Mouse (Mus musculus) c-Kit-positive CD71-negative TER-119-negative erythroid progenitor cells, embryonic 14.5 days (primary cell): ENCODE data around the gene Rgs3.

Experiments
- DNase-seq: peaks from one replicate; pipeline ENCODE4 v3.0.0-alpha.2; 2013; ENCODE audit warnings: low read depth

Rgs3 gene

DNA sequence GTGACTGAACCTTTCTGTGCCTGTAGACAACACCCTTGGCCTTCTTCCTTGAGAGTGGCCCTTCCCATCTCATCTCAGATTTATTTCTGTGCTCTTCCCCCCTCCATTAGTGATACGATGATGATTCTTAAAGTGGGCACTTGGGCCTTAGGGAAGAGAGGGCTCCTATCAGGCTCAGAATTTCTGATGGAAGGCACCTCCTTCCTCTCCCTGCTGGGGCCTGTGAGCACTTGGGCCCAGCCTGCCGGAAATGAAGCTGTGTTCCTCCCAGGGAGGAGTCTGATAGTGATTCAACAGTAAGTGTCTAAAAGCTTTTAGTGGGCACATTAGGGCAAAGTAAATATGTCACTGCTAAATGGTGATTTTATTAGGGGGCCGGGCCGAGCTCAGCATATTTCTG, 67.7 kb downstream of the Rgs3 start:
- no peak for DNase-seq

DNA sequence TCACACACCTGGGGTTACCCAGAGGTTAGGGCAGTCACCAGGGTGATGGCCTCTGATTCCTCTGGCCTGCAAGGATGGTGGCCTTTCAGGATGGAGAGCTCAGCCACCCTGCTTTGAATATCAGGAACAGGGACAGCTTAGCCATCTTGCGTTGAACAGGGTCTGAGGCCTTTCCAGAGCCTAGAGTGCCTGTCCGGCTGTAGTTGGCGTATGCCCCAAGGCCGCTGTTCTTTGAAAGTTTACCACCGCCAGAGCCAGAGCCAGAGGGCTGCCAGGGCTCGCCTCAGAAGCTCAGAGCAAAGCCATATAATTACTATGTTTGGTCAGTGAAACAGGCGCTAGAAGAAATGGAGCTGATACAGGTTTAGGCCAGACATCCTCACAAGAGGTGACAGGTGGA, 68.9 kb downstream of the Rgs3 start:
- DNase-seq = no peak

DNA sequence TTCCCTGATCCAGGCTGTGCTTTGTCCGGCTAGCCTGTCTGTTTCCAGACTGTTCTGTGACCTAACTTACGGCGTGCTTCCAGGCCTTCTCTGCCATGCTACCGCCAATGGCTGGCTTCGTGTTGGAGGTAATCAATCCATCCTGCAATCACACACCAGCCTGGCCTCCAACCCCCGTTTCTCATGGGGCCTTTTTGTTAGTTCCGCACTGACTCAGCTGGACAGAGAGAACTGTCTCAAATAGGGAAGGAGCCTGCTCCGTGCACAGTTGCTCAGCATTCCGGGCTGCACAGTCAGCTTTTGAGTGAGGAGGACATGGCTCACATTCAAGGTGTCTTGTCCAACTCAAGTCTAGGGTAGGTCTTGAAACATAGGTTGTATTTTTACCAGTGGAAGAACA, 69.8 kb downstream of the Rgs3 start:
- DNase-seq = peak; percentile 40

DNA sequence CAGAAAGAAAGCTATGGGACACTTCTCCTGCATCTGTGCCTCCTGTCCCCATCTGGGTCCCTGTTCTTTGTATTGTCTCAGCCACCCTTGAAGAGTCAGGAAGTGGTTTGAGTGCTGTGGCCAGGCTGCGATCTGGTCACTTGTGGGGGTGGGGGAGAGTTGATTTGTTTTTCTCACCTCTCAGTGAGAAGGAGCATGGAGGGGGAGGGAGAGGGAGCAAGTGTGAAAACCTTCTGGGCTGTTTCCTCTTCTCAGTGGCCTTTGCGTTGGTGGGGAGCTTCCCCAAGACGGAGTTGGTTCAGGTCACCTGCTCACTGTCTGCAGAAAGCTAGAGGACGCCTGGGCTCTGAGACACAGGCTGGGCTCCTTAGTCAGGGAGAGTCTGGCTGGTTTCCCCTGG, 70.3 kb downstream of the Rgs3 start:
- peak; percentile 39 for DNase-seq

DNA sequence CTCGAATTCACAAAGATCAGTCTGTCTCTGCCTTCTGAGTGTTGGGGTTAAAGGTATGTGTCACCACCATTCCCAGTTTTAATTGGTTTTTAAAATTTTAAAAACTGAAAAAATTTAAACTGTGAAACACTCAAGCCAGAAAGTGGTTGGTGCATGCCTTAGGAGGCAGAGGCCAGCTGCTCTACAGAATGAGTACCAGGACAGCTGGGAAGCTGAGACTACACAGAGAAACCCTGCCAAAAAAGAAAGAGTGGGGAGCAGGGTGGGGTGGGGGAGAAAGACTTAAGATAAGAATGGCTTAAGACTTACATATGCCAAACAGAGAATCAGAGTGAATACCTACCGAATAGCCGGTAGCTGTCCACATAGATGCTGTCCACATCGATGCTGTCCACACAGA, 73.6 kb downstream of the Rgs3 start:
- DNase-seq = no peak

DNA sequence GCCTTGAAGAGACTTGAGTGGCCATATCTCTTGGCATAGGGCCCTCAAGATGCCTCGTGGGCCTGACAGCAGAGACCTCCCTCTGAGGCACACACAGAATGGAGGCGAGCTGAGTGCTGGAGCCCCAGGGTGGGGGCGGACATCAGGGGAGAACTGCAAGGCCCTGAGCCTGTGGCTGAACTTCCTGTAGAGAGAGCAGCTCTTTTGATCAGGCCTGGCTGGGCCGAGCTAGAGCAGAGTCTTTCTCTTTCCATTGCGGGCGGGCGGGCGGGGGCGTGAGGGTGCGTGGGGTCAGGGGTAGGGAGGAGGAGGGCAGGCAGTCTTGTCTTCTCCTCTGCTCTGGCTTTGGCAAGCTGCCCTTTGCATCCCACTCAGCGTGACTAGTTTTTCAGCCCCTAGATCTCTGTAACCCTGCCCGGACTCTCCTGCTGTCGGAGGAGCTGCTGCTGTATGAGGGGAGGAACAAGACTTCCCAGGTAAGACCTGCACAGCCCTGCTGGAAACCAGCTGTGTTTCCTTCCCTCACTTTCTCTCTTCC, 74.5 kb downstream of the Rgs3 start:
- no peak for DNase-seq

DNA sequence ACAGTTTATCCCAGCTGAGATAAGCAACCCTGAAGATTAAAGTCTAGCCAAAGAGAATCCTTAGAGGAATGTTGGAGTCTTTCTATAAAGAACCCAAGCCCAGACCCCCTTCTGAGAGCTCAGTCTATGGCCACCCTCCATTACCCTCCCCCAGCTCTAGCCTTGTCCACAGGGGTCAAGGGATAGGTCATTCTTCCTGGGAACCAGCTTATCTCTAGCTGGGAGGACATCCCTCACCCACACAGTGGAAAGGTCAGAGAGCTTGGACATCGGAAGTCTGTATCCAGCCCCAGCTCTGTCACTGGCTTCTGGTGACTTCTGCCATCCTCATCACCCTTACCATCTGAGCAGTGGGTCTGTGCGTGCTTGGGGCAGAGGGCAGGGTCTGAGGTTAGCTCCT, 75.2 kb downstream of the Rgs3 start:
- DNase-seq = no peak

DNA sequence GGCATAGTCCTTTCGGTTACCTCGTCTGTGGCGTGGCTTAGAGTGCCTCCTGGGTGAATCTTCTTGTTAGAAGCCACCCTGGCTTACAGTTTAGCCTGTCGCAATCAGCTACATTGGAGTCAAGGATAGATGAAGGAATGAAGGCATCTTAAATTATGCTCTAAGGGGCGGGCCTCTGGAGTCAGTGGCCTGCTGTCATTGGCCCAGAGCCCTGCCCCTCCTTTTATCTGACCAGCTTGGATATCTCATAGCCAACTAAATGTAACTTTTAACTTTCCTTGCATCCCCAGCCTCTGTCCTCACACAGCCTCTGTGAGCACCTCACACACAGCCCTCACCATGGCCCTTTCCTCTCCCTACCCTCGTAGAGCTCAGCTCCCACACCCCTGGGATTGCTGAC, 76.4 kb downstream of the Rgs3 start:
- no peak for DNase-seq

DNA sequence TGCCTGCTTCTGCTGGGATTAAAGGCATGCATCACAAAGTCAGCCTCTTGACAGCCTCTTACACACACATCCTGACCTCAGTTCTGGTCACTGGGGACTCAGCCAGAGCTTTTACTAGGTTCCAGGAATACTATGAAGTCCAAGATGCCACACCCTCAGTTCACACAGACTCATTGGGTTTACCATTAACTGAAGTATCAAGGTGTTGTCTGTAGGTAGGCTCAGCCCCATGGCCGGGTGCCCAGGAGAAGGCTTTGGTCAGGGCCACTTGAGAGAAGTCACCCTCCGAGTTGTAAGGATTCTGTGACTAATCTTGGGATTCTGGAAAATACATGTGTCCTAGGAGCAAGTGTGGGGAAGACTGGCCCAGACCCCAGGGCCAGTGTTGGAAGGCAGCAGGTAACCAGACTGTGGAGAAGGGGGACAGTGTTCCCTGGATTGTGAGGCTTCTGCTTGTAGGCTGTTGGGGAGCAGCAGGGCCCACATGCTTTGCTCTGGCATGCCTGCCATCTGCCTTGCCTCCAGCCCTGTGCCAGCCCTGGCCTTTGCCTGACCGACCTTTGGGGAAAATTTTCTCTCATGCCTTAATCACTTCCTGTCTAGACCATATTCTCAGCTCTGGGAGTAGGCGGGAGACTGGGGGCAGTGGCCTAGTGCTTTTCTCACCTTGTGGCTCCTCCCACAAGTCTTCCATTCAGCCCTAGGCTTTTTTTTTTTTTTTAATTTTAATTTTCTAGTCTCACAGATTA, 78.4 kb downstream of the Rgs3 start:
- no peak for DNase-seq

DNA sequence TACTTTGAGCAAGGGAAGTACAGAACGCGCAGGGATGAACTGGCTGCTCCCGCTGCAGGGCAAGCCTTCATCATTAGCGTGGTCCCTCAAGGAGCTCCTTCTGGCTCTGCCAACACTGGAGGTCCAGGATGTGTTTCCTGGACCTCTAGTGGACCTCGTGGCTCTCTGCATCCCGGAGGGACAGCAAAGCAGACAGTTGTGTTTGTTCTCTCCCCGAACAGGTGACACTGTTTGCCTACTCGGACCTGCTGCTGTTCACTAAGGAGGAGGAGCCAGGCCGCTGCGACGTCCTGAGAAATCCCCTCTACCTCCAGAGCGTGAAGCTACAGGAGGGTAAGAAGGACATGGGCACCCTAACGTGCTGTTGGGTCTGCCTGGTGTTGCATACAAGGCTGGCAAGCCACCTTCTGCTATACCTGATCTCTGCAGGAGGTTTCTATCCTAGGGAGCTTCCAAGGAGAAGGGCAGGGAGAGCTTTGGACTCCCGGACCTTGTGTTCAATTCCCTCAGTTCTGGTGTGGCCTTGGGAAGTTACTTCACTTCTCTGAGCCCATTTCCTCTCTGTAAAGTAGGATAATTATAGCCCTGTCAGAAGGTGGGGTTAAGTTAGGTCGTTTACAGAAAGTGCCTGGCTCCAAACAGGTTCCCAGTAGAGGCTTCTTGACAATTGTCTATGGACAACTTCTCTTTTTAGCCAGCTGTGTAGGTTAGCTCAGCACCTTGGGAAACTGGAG, 81.0 kb downstream of the Rgs3 start:
- no peak for DNase-seq

DNA sequence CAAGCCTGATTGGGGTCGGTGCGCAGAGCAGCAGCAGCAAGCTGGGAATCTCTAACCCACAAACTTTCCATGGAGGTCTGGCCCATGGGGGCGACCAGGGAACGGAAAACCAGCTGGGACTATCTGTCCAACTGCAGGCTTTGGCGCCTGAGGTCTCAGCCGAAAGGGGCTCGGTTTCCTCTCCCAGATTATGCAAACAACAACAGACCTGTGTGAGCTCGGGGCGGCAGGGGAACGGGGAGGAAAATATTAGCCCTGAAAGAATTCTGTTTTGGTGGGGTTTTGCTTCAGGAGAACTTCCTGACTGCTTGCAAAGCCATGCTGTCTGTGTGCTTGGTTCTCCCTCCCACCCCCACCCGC, 81.6 kb downstream of the Rgs3 start:
- no peak for DNase-seq

DNA sequence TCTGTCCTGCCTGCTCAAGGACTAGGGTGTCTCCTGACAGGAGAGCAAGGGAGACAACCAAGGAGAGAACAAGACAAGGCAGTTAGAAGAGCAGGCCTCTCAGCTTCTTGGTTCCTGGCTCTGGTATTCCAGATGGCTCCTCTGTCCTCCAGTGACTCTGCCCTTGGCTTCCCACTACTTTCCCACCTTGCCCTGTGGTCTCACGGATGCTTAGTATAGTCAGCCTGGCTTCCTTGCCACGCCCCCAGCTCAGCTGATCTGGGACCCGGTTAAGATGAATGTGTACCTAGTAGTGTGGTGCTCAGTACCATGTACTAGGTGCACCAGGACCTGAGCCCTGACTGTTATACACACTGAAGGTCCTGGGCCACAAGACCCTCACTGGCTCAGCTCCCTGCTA, 82.0 kb downstream of the Rgs3 start:
- DNase-seq = no peak

DNA sequence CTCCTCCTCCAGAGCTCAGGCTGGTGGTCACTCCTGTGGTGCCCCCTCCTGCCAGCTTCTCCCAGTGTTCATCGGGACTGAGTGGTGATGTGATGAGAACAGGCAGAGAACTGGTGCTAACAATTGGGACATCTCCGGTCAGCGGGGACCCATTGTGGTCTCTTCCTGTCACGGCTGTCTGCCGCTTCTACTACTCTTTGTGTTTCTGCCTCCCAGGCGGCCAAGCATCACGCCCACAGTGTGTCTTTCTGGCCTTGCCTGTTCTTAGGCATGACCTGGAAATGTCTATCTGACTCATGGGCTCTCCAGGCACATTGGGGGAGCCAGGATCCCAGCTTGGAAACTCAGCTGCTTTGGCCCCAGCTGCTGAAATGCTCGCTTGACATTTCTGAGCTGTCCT, 83.8 kb downstream of the Rgs3 start:
- no peak for DNase-seq

DNA sequence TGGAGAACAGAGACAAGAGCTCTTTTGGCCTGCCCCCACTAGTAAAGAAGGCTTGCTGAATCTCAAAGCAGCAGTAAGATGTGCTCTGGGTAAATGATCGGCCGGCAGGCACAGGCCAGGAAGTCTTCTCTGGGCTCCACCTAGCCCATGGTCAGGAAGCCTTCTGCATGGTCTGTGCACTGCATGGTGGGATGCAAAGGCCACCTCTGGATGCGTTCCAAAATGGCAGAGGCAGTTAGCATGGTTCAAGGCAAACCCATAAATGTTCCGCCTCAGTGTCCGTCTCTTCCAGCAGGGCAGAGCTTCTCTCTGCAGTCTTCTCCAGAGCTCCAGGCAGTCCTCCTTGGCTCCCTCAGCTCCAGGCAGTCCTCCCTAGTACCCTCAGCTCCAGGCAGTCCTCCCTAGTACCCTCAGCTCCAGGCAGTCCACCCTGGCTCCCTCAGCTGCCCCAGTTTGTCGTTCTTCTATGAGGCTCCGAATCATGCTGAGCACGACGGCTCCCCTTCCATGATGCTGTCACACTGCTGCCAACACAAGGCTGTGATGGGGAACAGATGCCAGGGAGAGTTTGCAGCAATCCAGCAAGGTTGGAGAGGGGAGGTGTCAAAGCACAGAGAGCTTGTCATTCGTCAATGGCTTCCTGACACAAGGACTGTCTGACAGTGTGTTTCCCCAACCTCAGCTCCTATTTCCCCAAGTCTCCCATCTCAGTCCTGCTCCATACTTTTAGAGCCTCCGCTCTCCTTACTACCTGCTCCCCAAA, 84.6 kb downstream of the Rgs3 start:
- DNase-seq = no peak

DNA sequence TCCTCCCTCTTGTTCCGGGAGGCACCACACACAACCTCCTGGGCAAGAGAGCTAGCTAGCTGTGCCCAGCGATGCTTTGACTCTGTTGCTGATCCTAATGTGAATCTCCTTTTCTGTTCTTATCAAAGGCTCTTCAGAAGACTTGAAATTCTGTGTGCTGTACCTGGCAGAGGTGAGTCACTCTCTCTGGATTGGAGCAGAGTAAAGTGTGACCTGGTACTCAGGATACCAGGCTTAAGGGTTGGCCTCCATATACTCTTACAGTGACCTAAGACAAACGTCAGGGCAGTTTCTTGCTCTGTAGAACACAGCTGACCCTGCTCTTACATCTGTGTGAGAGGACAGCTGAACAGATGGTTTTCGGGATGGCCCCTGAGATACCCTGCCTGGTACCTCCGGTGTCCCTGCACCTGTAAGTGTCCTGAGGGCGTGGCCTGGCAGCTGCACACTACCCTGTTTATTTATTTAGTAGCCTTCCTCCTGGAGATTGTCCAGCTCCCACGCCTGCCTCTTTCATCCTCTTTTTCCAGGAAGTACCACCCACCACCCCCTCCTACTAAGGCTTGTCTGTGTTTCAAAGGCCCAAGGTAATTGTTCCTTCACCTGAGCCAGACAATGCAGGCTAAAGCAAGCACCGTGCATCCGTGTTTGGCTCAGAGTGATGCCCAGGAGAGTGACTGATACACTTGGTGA, 87.1 kb downstream of the Rgs3 start:
- DNase-seq = no peak

DNA sequence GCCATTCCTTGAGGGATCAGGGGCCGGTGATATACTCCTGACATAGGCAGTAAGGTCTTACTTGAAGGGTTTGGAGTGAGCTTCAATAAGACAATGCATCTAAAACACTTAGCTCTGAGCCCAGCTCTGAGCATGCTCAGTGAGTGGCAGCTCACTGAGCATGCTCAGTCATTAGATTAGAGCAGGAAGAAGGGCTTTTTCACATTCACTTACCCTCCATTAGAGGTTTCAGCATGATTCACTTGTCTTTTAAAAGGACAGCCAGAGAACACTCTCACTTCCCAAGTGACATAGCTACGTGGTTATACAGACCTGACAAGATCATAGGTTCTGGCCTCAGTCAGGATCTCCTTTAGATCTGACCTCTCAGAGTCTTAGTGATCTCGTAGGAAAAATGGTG, 89.2 kb downstream of the Rgs3 start:
- DNase-seq = no peak

DNA sequence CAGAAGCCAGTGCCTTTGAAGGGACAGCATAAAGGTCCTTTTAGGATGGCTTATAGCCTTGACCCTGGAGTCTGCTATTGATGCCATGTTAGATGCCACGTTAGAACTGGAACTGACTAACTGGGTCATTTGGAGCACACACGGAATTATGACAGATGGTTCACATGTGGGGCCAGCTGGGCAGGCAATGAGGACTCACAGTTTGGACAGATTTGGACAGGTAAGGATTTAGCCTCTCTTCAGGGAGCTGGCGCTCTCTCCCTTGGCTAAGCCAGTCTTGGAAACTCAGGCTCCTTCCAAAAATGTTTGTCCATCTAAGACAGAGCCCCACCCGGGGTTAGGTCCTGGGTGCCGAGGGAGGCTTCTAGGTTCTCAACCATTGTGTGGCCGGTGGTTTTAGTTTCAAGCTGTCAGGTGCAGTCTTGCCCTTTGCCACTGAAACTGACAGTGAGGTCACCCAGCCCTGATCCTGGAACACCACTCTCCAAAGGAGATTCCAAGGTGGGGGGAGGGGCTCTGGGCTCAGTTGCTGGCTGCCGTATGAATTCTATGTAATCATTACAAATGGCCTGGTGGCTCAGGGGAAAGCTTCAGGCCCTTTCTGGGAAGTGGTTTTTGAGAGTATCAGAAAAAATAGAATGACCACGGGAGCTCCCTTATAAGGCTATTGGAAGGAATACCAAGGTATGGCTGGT, 90.0 kb downstream of the Rgs3 start:
- no peak for DNase-seq

DNA sequence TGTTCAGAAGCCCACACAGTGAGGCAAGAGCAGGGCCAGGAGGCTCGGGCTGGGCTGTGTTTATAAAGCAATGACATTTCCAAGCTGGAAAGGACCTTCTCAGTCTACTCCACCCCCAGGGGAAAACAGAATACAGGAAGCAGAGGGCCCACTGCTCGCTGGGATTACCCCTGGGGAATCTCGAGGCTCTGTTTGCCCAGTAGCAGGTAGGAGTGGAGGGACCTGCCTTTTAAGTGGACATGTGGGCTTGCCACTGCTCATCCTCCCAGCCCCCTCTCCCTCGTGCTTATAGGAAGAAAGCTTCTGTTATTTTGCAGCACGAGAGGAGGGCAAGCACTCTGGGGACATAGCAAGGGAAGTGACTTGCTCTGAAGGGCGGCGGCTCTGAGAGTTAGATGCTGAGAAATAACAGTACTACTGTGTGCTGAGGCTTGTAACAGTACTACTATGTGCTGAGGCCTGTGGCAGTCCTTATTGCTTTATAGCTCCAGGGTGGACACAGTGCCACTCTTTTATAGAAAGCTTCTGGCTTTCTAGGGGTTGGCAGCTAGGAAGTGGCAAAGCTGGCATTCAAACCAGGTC, 91.6 kb downstream of the Rgs3 start:
- DNase-seq = no peak

DNA sequence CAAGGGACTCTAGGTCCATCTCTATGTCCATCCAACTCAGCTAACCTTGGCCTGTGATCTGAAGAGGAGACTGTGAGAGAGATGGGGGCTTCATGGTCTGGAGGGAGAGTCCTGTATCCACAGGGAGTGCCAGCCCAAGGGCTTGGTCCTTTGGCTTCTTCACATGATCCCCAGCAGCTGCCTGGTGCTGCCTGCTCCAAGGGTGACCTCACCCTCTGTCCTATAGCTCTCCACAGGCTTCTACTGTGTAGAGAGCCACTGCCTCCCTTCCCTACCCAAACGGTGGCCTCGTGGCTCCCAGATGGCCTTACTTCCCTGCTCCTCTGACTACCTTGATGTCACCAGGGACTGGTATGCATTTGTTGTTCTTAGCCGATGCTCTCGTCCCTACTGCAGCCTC, 92.6 kb downstream of the Rgs3 start:
- DNase-seq = no peak

DNA sequence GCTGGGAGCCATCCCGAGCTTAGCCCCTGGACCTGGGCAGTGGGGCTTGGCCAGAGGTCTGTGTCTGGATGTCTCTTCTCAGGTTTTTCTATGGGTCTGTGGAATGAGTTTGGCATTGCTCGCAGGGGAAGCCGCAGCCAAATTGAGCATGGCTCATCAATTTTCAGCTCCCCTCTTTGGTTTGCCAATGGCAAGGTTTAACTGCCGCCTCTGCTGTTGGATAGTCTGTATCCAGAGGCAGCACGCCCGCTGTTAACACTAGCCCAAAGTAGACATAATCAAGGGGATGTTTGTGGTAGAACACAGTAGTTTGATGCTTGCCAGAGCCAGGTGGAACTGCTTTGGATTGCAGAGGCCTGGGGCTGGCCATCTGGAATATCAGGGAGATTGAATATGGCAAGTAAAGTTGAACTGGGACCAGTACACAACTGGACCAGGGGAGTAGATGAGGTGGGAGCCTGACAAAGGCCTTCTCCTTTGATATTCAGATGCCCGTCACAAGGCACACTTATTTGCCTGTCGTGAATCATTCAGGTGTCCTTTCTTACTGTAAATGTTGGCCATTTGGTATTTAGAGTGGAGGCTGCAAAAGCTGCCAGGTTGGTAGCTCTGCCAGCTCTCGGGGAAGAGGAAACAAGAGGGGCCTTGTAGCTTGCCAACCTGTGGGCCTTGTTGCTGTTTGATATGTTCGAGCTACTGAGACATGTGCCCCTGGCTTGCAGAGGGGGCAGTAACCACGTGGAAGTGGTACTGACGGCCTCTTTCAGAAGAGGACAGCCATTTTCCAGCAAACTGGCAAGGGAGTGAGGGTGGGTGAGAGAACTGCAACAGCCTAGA, 93.5 kb downstream of the Rgs3 start:
- no peak for DNase-seq
